Mouse (Mus musculus) cortical plate, adult 2 months (tissue): ENCODE measurements around the gene Olfr221.

ENCODE experiments used
- CTCF ChIP-seq: fragments of 200-500 bp; IDR thresholded peaks from 2 replicates; pipeline ENCODE4 v1.5.1; 2011; ENCODE audit warnings: mild to moderate bottlenecking, control low read depth, low read length; ENCODE audit not compliant: insufficient read depth; ENCODE audit errors: extremely low read depth
- POLR2A ChIP-seq: fragments of 200-500 bp; IDR thresholded peaks from 2 replicates; pipeline ENCODE4 v1.6.1; 2011; ENCODE audit warnings: mild to moderate bottlenecking, low read length, control low read depth; ENCODE audit not compliant: insufficient read depth; ENCODE audit errors: extremely low read depth

GRCm38 (mm10) chr14:52006241-52006640 is 36.0 kb downstream of the Olfr221 start:
- TF ChIP-seq CTCF (peak; percentile 12; the same call in 1 of the 2 replicates), POLR2A (no peak)
